Mouse (Mus musculus): ENCODE results near the gene Rnf169. TPM values are rescaled to one million over a fixed set of nuclear protein-coding genes. Genes with fewer than 3 reads are reported as not detected.
A peak's percentile ranks its signal among the peaks of the same experiment; 100 is the strongest.

Gene Rnf169
- polyA plus RNA-seq, 1 experiment from 2014 or later, result 4.5 TPM

GRCm38 (mm10) chr7:99891471-99891870 lies 88.8 kb downstream of the Rnf169 start:
- Histone ChIP-seq H3K27me3 (ENCODE audit: control insufficient read depth, insufficient read depth, low read length) (no peaks in the 10 kb centered on the region), H3K4me2 (ENCODE audit: low read length) (no peak overlapping the region), H3K9ac (ENCODE audit: low read length) (no peak overlapping the region), H3K4me1 (ENCODE audit: control insufficient read depth in 2 of 2, insufficient read depth in 2 of 2, low read length in 2 of 2) (no peaks in the 10 kb centered on the region; a peak in 1 of 4 replicates), H3K36me3 (ENCODE audit: control insufficient read depth, insufficient read depth, low read length) (no peaks in the 10 kb centered on the region), H3K4me3 (ENCODE audit: control insufficient read depth in 1 of 2, insufficient read depth in 1 of 2, low read depth in 1 of 2, low read length in 2 of 2) (no peak overlapping the region), H3K27ac (replicated peaks in 1 of 2; ENCODE audit: control insufficient read depth in 1 of 2, insufficient read depth in 1 of 2, low read depth in 2 of 2, low read length in 2 of 2) (no peak overlapping the region), H3K9me3 (ENCODE audit: control insufficient read depth, low read length) (no peaks in the 10 kb centered on the region)
- ATAC-seq (ENCODE audit: insufficient number of reproducible peaks, insufficient read depth, low FRiP score, low read depth), result no peak
- 47% methylated on average over 3 of the region's 3 CpGs for WGBS

DNA sequence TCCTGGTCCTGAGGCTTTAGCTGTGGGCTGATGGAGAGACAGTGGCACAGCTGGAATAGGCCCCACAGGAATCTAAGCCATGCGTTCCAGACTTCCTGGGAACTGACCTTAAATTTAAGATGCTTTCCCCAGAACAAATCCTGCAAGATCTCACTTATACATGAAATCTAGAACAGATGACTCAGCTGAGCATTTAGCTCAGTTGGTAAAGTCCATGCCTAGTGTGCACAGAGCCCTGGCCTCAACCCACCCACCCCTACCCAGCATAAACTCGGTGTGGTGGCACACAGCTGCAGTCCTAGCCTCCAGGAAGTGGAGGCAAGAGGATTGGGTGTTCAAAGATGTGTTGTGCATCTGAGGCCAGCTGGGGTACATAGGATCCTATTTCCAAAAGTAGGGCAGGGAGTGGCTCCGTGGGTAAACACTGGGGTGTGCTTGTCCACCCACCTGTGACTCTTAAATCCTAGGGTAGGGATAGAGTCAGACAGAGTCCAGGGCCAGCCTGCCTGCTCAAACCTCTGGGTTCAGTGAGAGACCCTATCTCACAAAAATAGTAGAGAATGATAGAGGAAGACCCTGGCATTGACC lies 90.0 kb downstream of the Rnf169 start:
- no peak overlapping the region for H3K4me2 ChIP-seq (ENCODE audit: low read length)
- H3K9ac ChIP-seq (ENCODE audit: low read length), result no peak overlapping the region
- no peaks in the 10 kb centered on the region for H3K27me3 ChIP-seq (ENCODE audit: control insufficient read depth, insufficient read depth, low read length)
- H3K36me3 ChIP-seq (ENCODE audit: control insufficient read depth, insufficient read depth, low read length), result no peaks in the 10 kb centered on the region
- WGBS, result 79% methylated on average over 3 of the region's 3 CpGs
- no peaks in the 10 kb centered on the region for H3K9me3 ChIP-seq (ENCODE audit: control insufficient read depth, low read length)
- ATAC-seq (ENCODE audit: insufficient number of reproducible peaks, insufficient read depth, low FRiP score, low read depth), result no peak
- no peaks in the 10 kb centered on the region; a peak in 1 of 4 replicates for H3K4me1 ChIP-seq (ENCODE audit: control insufficient read depth in 2 of 2, insufficient read depth in 2 of 2, low read length in 2 of 2)
- no peak overlapping the region for H3K4me3 ChIP-seq (ENCODE audit: control insufficient read depth in 1 of 2, insufficient read depth in 1 of 2, low read depth in 1 of 2, low read length in 2 of 2)
- no peak overlapping the region for H3K27ac ChIP-seq (replicated peaks in 1 of 2; ENCODE audit: control insufficient read depth in 1 of 2, insufficient read depth in 1 of 2, low read depth in 2 of 2, low read length in 2 of 2)

GRCm38 (mm10) chr7:99889175-99889880 lies 90.9 kb downstream of the Rnf169 start:
- Histone ChIP-seq H3K27me3 (ENCODE audit: control insufficient read depth, insufficient read depth, low read length) (0 out of 2 replicates have a peak, but pooled peaks cover 3% of the 10 kb centered on the region), H3K9me3 (ENCODE audit: control insufficient read depth, low read length) (no peaks in the 10 kb centered on the region), H3K36me3 (ENCODE audit: control insufficient read depth, insufficient read depth, low read length) (no peaks in the 10 kb centered on the region), H3K9ac (ENCODE audit: low read length) (no peak overlapping the region), H3K4me2 (ENCODE audit: low read length) (no peak overlapping the region), H3K4me1 (ENCODE audit: control insufficient read depth in 2 of 2, insufficient read depth in 2 of 2, low read length in 2 of 2) (no peaks in the 10 kb centered on the region; a peak in 1 of 4 replicates), H3K4me3 (ENCODE audit: control insufficient read depth in 1 of 2, insufficient read depth in 1 of 2, low read depth in 1 of 2, low read length in 2 of 2) (no peak overlapping the region), H3K27ac (replicated peaks in 1 of 2; ENCODE audit: control insufficient read depth in 1 of 2, insufficient read depth in 1 of 2, low read depth in 2 of 2, low read length in 2 of 2) (no peak overlapping the region)
- ATAC-seq (ENCODE audit: insufficient number of reproducible peaks, insufficient read depth, low FRiP score, low read depth), result no peak
- WGBS, result 40% methylated on average over 10 of the region's 10 CpGs

GRCm38 (mm10) chr7:99887743-99888142 lies 92.5 kb downstream of the Rnf169 start:
- no peaks in the 10 kb centered on the region for H3K9me3 ChIP-seq (ENCODE audit: control insufficient read depth, low read length)
- H3K27me3 ChIP-seq (ENCODE audit: control insufficient read depth, insufficient read depth, low read length), result 0 out of 2 replicates have a peak, but pooled peaks cover 3% of the 10 kb centered on the region
- no peak overlapping the region for H3K9ac ChIP-seq (ENCODE audit: low read length)
- no peaks in the 10 kb centered on the region; a peak in 1 of 4 replicates for H3K4me1 ChIP-seq (ENCODE audit: control insufficient read depth in 2 of 2, insufficient read depth in 2 of 2, low read length in 2 of 2)
- H3K27ac ChIP-seq (replicated peaks in 1 of 2; ENCODE audit: control insufficient read depth in 1 of 2, insufficient read depth in 1 of 2, low read depth in 2 of 2, low read length in 2 of 2), result no peak overlapping the region
- H3K4me3 ChIP-seq (ENCODE audit: control insufficient read depth in 1 of 2, insufficient read depth in 1 of 2, low read depth in 1 of 2, low read length in 2 of 2), result no peak overlapping the region
- H3K4me2 ChIP-seq (ENCODE audit: low read length), result no peak overlapping the region
- ATAC-seq (ENCODE audit: insufficient number of reproducible peaks, insufficient read depth, low FRiP score, low read depth), result no peak
- no peaks in the 10 kb centered on the region for H3K36me3 ChIP-seq (ENCODE audit: control insufficient read depth, insufficient read depth, low read length)

DNA sequence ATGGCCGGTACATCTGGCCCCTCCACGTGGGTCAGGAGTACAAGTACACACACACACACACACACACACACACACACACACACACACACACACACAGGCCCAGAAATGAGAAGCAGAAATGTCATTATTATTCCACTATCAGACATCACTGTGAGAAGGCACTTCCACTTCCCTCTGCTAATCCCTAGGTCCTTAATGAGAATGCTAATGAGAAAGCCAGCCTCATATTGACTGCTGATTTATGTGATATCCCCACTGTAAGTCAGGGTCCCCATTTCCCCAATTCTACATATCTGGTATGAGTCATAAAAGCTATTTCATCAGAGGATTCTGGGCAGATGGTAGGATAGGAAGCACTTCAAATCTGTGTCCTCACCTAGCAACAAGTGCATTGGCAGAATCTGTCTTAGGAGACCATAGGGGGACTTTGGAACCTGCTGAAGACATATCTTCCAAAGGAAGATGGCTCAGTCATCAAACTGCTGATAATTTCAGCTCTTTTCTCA lies 93.0 kb downstream of the Rnf169 start:
- H3K9me3 ChIP-seq (ENCODE audit: control insufficient read depth, low read length), result no peaks in the 10 kb centered on the region
- no peak overlapping the region for H3K9ac ChIP-seq (ENCODE audit: low read length)
- H3K27ac ChIP-seq (replicated peaks in 1 of 2; ENCODE audit: control insufficient read depth in 1 of 2, insufficient read depth in 1 of 2, low read depth in 2 of 2, low read length in 2 of 2), result no peak overlapping the region
- 74% methylated on average over 2 of the region's 2 CpGs for WGBS
- no peaks in the 10 kb centered on the region for H3K36me3 ChIP-seq (ENCODE audit: control insufficient read depth, insufficient read depth, low read length)
- no peak overlapping the region for H3K4me3 ChIP-seq (ENCODE audit: control insufficient read depth in 1 of 2, insufficient read depth in 1 of 2, low read depth in 1 of 2, low read length in 2 of 2)
- H3K4me1 ChIP-seq (ENCODE audit: control insufficient read depth in 2 of 2, insufficient read depth in 2 of 2, low read length in 2 of 2), result no peaks in the 10 kb centered on the region; a peak in 1 of 4 replicates
- no peak for ATAC-seq (ENCODE audit: insufficient number of reproducible peaks, insufficient read depth, low FRiP score, low read depth)
- H3K27me3 ChIP-seq (ENCODE audit: control insufficient read depth, insufficient read depth, low read length), result 0 out of 2 replicates have a peak, but pooled peaks cover 3% of the 10 kb centered on the region
- H3K4me2 ChIP-seq (ENCODE audit: low read length), result no peak overlapping the region

DNA sequence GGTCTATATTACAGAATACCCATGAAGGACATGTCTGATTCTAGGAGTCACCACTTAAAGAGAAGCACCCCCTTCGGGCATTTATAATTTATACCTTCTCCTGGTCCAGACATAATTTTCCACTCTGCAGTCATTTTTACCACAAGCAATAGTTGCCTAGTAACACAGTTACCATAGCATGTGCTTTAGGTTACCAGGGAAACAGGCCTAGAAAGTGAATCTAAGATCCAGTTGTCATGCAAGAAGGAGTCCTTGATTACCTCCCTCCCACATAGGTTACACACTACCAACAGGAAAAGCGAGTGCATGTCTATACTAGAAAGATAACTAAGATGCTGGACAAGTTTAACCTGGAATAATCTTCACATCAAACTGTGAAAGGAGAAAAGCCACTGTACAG lies 102.0 kb downstream of the Rnf169 start:
- 64% methylated on average over 2 of the region's 2 CpGs for WGBS
- no peaks in the 10 kb centered on the region for H3K9me3 ChIP-seq (ENCODE audit: control insufficient read depth, low read length)
- no peak overlapping the region for H3K9ac ChIP-seq (ENCODE audit: low read length)
- no peak overlapping the region for H3K4me3 ChIP-seq (ENCODE audit: control insufficient read depth in 1 of 2, insufficient read depth in 1 of 2, low read depth in 1 of 2, low read length in 2 of 2)
- no peaks in the 10 kb centered on the region for H3K36me3 ChIP-seq (ENCODE audit: control insufficient read depth, insufficient read depth, low read length)
- H3K27ac ChIP-seq (replicated peaks in 1 of 2; ENCODE audit: control insufficient read depth in 1 of 2, insufficient read depth in 1 of 2, low read depth in 2 of 2, low read length in 2 of 2), result no peak overlapping the region
- ATAC-seq (ENCODE audit: insufficient number of reproducible peaks, insufficient read depth, low FRiP score, low read depth), result no peak
- H3K4me2 ChIP-seq (ENCODE audit: low read length), result no peak overlapping the region
- H3K4me1 ChIP-seq (ENCODE audit: control insufficient read depth in 2 of 2, insufficient read depth in 2 of 2, low read length in 2 of 2), result peaks cover 2 to 7% of the 10 kb centered on the region in 2 experiments; a peak in 3 of 4 replicates
- no peaks in the 10 kb centered on the region for H3K27me3 ChIP-seq (ENCODE audit: control insufficient read depth, insufficient read depth, low read length)

DNA sequence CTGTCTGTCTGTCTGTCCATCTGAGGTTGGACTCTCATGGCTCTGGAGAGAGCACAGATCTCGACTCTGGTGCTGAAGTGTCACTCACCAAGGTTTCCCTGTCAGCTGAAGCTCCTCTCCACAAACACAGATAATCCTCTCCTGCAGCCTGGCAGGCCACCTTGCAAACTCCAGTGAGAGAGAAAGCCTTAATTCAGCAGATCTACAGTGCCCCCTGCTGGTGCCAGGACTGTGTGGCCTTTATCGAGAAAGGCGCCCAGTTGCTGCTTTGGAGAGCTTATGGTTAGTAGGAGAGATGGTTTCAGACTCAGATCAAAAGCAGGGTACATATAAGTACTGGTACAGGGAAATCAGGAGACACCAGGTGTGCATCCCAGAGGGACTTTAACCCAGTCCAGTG lies 103.9 kb downstream of the Rnf169 start:
- H3K4me1 ChIP-seq (ENCODE audit: control insufficient read depth in 2 of 2, insufficient read depth in 2 of 2, low read length in 2 of 2), result peaks cover 2 to 7% of the 10 kb centered on the region in 2 experiments; a peak in 3 of 4 replicates
- no peak overlapping the region for H3K4me3 ChIP-seq (ENCODE audit: control insufficient read depth in 1 of 2, insufficient read depth in 1 of 2, low read depth in 1 of 2, low read length in 2 of 2)
- no peaks in the 10 kb centered on the region for H3K27me3 ChIP-seq (ENCODE audit: control insufficient read depth, insufficient read depth, low read length)
- 1% methylated on average over 3 of the region's 3 CpGs for WGBS
- ATAC-seq (ENCODE audit: insufficient number of reproducible peaks, insufficient read depth, low FRiP score, low read depth), result peak; percentile 73
- no peak overlapping the region; the same call in 1 of the 2 replicates for H3K4me2 ChIP-seq (ENCODE audit: low read length)
- no peaks in the 10 kb centered on the region for H3K9me3 ChIP-seq (ENCODE audit: control insufficient read depth, low read length)
- no peak overlapping the region for H3K9ac ChIP-seq (ENCODE audit: low read length)
- H3K27ac ChIP-seq (replicated peaks in 1 of 2; ENCODE audit: control insufficient read depth in 1 of 2, insufficient read depth in 1 of 2, low read depth in 2 of 2, low read length in 2 of 2), result no peak overlapping the region
- no peaks in the 10 kb centered on the region for H3K36me3 ChIP-seq (ENCODE audit: control insufficient read depth, insufficient read depth, low read length)

Data from heart, embryonic 14.5 days (tissue).